21 mouse cellular contexts compared by ENCODE assay signal in the genomic region with DNA sequence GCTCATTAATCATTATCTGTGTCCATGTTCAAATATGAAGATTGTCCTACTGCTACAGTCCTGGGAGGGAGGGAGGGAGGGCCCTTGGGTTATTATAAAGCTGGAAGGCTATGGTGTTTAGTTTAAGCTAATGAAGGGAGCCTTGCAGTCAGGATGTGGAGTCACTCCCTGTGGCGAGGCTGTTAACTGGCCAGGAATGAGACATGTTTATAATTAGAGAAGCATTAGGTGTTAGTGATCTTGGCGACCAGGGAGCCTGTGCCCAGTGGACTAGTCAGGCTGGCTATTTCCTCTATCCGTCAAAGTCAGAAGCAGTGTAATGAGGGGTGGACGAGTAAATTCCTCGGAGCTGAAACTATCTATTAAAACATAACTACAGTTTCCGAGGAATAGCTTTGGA. TPM values are rescaled to one million over a fixed set of nuclear protein-coding genes. Genes with fewer than 3 reads are reported as not detected.
A peak's percentile ranks its signal among the peaks of the same experiment; 100 is the strongest.
DNase-seq lines count a peak whose midpoint lies in the region; ATAC-seq and TF ChIP-seq lines count a peak whose summit lies in the region.
"Had no signal": no experiment of that assay in that cellular context is flagged by ENCODE, and none has a peak within 500 bp of the region (broad histone marks: within the 10 kb centered on the region; RNA-seq: fewer than 3 reads in every experiment).

No protein-coding gene starts in this region.

- in situ Hi-C loops in CH12.LX (cut with MboI; ENCODE audit: low pct_ligation_motif_present, low pct_unique_long_range_greater_than_20kb, low sequenced_read_pairs) (no loop called here), Patski (cut with MboI; ENCODE audit: low pct_unique_long_range_greater_than_20kb) (no loop called here)

- DNase-seq in kidney, postnatal 0 days (ENCODE audit: low spot score), result peak; percentile 29
- DNase-seq in kidney, postnatal 10 days, result no peak
- DNase-seq in CH12.LX (ENCODE audit: extremely low read depth), result no peak
- DNase-seq in Patski (ENCODE audit: low read depth, low spot score), result peak; percentile 53
- no peak for DNase-seq in right cerebral cortex, postnatal 4 days
- DNase-seq in layer of hippocampus, adult 9-10 months (ENCODE audit: low spot score), result no peak
- DNase-seq: cerebellum, adult 9-11 months; layer of hippocampus, postnatal 36 days; left cerebral cortex, postnatal 4 days; lung, adult 18-20 months had no signal

- H3K4me2 ChIP-seq in kidney, postnatal 0 days (ENCODE audit: low read length), result no peak overlapping the region
- H3K4me2 ChIP-seq in CH12.LX (ENCODE audit: insufficient read depth, low read depth, poor library complexity, severe bottlenecking), result peak overlapping the region; percentile 84; the same call in 1 of the 2 replicates
- peak overlapping the region; percentile 34 for H3K4me2 ChIP-seq in limb, embryonic 12.5 days
- H3K4me2 ChIP-seq: forebrain, embryonic 13.5 days; heart, embryonic 12.5 days; hindbrain, embryonic 15.5 days had no signal

- TF ChIP-seq RAD21 in CH12.LX (IDR thresholded peaks at IDR 0.05; ENCODE audit: low read depth, low read length), result no peak

- POLR2A ChIA-PET in Patski (lab: Charles Lee), result interaction anchor here (1.0 kb wide), 1 partner anchor 10 kb away, joined by 3 read pairs; no protein-coding TSS in a partner anchor

- H3K27ac ChIP-seq in kidney, postnatal 0 days, result no peak overlapping the region
- no peak overlapping the region for H3K27ac ChIP-seq in CH12.LX (ENCODE audit: insufficient read depth, low read depth)
- no peak overlapping the region for H3K27ac ChIP-seq in limb, embryonic 12.5 days
- H3K27ac ChIP-seq: embryonic facial prominence, embryonic 10.5 days; forebrain, embryonic 13.5 days; hindbrain, embryonic 15.5 days had no signal

- dilution Hi-C loops in CH12.LX (cut with MboI; ENCODE audit: extremely low pct_ligation_motif_present, extremely low pct_unique_long_range_greater_than_20kb, low sequenced_read_pairs), result no loop called here

- no peaks in the 10 kb centered on the region for H3K9me3 ChIP-seq in kidney, postnatal 0 days (replicated peaks; ENCODE audit: low read length)
- H3K9me3 ChIP-seq in CH12.LX (replicated peaks; ENCODE audit: low read length), result no peaks in the 10 kb centered on the region
- no peaks in the 10 kb centered on the region for H3K9me3 ChIP-seq in limb, embryonic 12.5 days
- H3K9me3 ChIP-seq: embryonic facial prominence, embryonic 10.5 days; forebrain, embryonic 13.5 days; heart, embryonic 12.5 days; hindbrain, embryonic 15.5 days had no signal

- no peak overlapping the region for H3K9ac ChIP-seq in kidney, postnatal 0 days (ENCODE audit: low read depth, low read length)
- H3K9ac ChIP-seq in CH12.LX (ENCODE audit: insufficient read depth, low read depth), result no peak overlapping the region
- H3K9ac ChIP-seq in limb, embryonic 12.5 days (replicated peaks), result no peak overlapping the region
- H3K9ac ChIP-seq: forebrain, embryonic 13.5 days; heart, embryonic 12.5 days; hindbrain, embryonic 15.5 days had no signal

- no peak for TF ChIP-seq EP300 in CH12.LX (IDR thresholded peaks at IDR 0.05; ENCODE audit: low read length)

- no peak for TF ChIP-seq CTCF in kidney, postnatal 0 days (IDR thresholded peaks at IDR 0.05; ENCODE audit: low read depth)
- no peak for TF ChIP-seq CTCF in CH12.LX (conservative IDR thresholded peaks at IDR 0.05 in 1 of 2, IDR thresholded peaks at IDR 0.05 in 1 of 2; ENCODE audit: low read depth in 2 of 2, low read length in 2 of 2)
- no peak for TF ChIP-seq CTCF in Patski (IDR thresholded peaks at IDR 0.05)

- no peaks in the 10 kb centered on the region for H3K4me1 ChIP-seq in kidney, postnatal 0 days (replicated peaks; ENCODE audit: insufficient read depth, low read length)
- no peaks in the 10 kb centered on the region for H3K4me1 ChIP-seq in CH12.LX (ENCODE audit: control insufficient read depth in 1 of 2, insufficient read depth in 2 of 2)
- H3K4me1 ChIP-seq in limb, embryonic 12.5 days (replicated peaks), result peaks cover 13% of the 10 kb centered on the region
- H3K4me1 ChIP-seq: forebrain, embryonic 13.5 days; heart, embryonic 12.5 days; hindbrain, embryonic 15.5 days had no signal

- no peak for TF ChIP-seq POLR2A in CH12.LX (IDR thresholded peaks at IDR 0.05; ENCODE audit: low read depth, low read length)

- 15% methylated on average over 6 of the region's 6 CpGs for WGBS in kidney, postnatal 0 days
- WGBS in limb, embryonic 12.5 days, result 2% methylated on average over 6 of the region's 6 CpGs

- H3K27me3 ChIP-seq in kidney, postnatal 0 days (ENCODE audit: insufficient read depth, low read length), result no peaks in the 10 kb centered on the region
- H3K27me3 ChIP-seq in CH12.LX (replicated peaks) (no peaks in the 10 kb centered on the region), Patski (no peaks in the 10 kb centered on the region)
- no peaks in the 10 kb centered on the region; the same call in 1 of the 2 replicates for H3K27me3 ChIP-seq in limb, embryonic 12.5 days
- H3K27me3 ChIP-seq: forebrain, embryonic 13.5 days; heart, embryonic 12.5 days; hindbrain, embryonic 15.5 days had no signal

- CTCF ChIA-PET in Patski (lab: Charles Lee), result no interaction called here

- no peak overlapping the region for H3K4me3 ChIP-seq in kidney, postnatal 0 days (replicated peaks; ENCODE audit: low read depth, low read length)
- no peak overlapping the region for H3K4me3 ChIP-seq in CH12.LX (replicated peaks in 1 of 3; ENCODE audit: low read depth in 2 of 3, low read length in 2 of 3, poor library complexity in 1 of 3)
- H3K4me3 ChIP-seq in limb, embryonic 12.5 days (replicated peaks), result no peak overlapping the region
- H3K4me3 ChIP-seq: embryonic facial prominence, embryonic 10.5 days; forebrain, embryonic 13.5 days; heart, embryonic 12.5 days; hindbrain, embryonic 15.5 days had no signal

- ATAC-seq in kidney, postnatal 0 days (replicated peaks; ENCODE audit: low FRiP score, low read depth), result no peak
- ATAC-seq in Patski, result peak; percentile 98
- peak; percentile 31; the same call in 1 of the 2 replicates for ATAC-seq in limb, embryonic 12.5 days (ENCODE audit: insufficient number of reproducible peaks, insufficient read depth, low FRiP score, low TSS enrichment, low read depth)
- ATAC-seq in frontal cortex, adult (ENCODE audit: low TSS enrichment), result no peak
- ATAC-seq: forebrain, embryonic 13.5 days had no signal

- no peaks in the 10 kb centered on the region for H3K79me2 ChIP-seq in CH12.LX (replicated peaks; ENCODE audit: control insufficient read depth, extremely low read depth, insufficient read depth, poor library complexity, severe bottlenecking)

- H3K36me3 ChIP-seq in kidney, postnatal 0 days (ENCODE audit: insufficient read depth, low read length), result no peaks in the 10 kb centered on the region
- H3K36me3 ChIP-seq in CH12.LX (replicated peaks in 1 of 2; ENCODE audit: control insufficient read depth in 1 of 2, insufficient read depth in 1 of 2, low read length in 1 of 2), result no peaks in the 10 kb centered on the region
- H3K36me3 ChIP-seq in limb, embryonic 12.5 days, result no peaks in the 10 kb centered on the region
- H3K36me3 ChIP-seq: embryonic facial prominence, embryonic 10.5 days; heart, embryonic 12.5 days; hindbrain, embryonic 15.5 days had no signal

TF ChIP-seq in CH12.LX, 34 proteins besides CTCF, POLR2A, EP300 and RAD21:
- TF ChIP-seq UBTF (IDR thresholded peaks at IDR 0.05; ENCODE audit: low read depth, low read length), result no peak
- no peak for TF ChIP-seq ELF1 (IDR thresholded peaks at IDR 0.05; ENCODE audit: low read depth, low read length)
- TF ChIP-seq MYC (IDR thresholded peaks at IDR 0.05; ENCODE audit: low read depth, low read length), result no peak
- TF ChIP-seq SMC3 (IDR thresholded peaks at IDR 0.05; ENCODE audit: low read depth, low read length), result no peak
- no peak for TF ChIP-seq ZMIZ1 (IDR thresholded peaks at IDR 0.05; ENCODE audit: low read depth, low read length)
- TF ChIP-seq ETS1 (conservative IDR thresholded peaks at IDR 0.05; ENCODE audit: low read depth, low read length), result no peak
- TF ChIP-seq SIN3A (IDR thresholded peaks at IDR 0.05; ENCODE audit: low read length), result no peak
- no peak for TF ChIP-seq E2F4 (IDR thresholded peaks at IDR 0.05; ENCODE audit: insufficient replicate concordance, low read depth, low read length)
- no peak for TF ChIP-seq ZC3H11A (IDR thresholded peaks at IDR 0.05; ENCODE audit: low read depth, low read length)
- no peak for TF ChIP-seq GABPA (IDR thresholded peaks at IDR 0.05; ENCODE audit: insufficient replicate concordance, low read depth, low read length)
- TF ChIP-seq MAZ (IDR thresholded peaks at IDR 0.05; ENCODE audit: low read depth, low read length), result no peak
- no peak for TF ChIP-seq NELFE (IDR thresholded peaks at IDR 0.05; ENCODE audit: low read depth, low read length)
TF ChIP-seq in CH12.LX: peak in this region for 0.

RNA-seq across cellular contexts. Expression of a gene that starts 23.6 kb away (rescaled TPM):
- polyA plus RNA-seq in kidney, postnatal 0 days (2015; fragmentation: Nextera tagmentation; extraction: Ambion mirVana), result not detected in 2 replicates
- total RNA-seq in CH12.LX (2012; rRNA removed), result not detected in 2 replicates
- not detected in 2 replicates for total RNA-seq in CH12.LX (2014; rRNA removed)
- polyA plus RNA-seq in CH12.LX (2012; ENCODE audit: insufficient read length, low read depth), result not detected in 2 replicates
- not detected for polyA plus RNA-seq in Patski (2021)
- polyA plus RNA-seq in limb, embryonic 12.5 days (2016; fragmentation: Nextera tagmentation; extraction: Ambion mirVana), result not detected in 2 replicates
- total RNA-seq: heart, postnatal 25 days; layer of hippocampus, postnatal 36 days; left cerebral cortex, postnatal 4 days; megakaryocyte-erythroid progenitor cell, adult 5-6 weeks; midbrain, postnatal 0 days had no signal
- polyA plus RNA-seq: embryonic facial prominence, embryonic 10.5 days; forebrain, embryonic 13.5 days; gonadal fat pad, adult 2 months; heart, embryonic 12.5 days; midbrain, postnatal 0 days; spleen, adult 2 months had no signal

Comparison
In these comparisons a context has a peak if more than half of its experiments do, and no peak if none do; other contexts are left out.
1. DNase-seq: peak in kidney, postnatal 0 days (single experiment) and Patski (single experiment); none in kidney, postnatal 10 days (single experiment), CH12.LX (single experiment), right cerebral cortex, postnatal 4 days (single experiment) and layer of hippocampus, adult 9-10 months (single experiment).
2. ATAC-seq: peak in Patski (single experiment) and limb, embryonic 12.5 days (single experiment); none in kidney, postnatal 0 days (single experiment) and frontal cortex, adult (single experiment).